Mouse (Mus musculus) MEL (cell line): ENCODE measurements at regions not wholly inside any gene's neighbourhood (a gene's known extent, or its start where the extent isn't known, plus 50 kb on each side); places are given as distances from the start of the nearest gene placed in this dataset.

Experiments used
- DNase-seq: peaks from one replicate; pipeline ENCODE4 v3.0.0; 2011; ENCODE audit warnings: low read depth, low spot score
- H3K27ac ChIP-seq: 2 replicates; pipeline ENCODE4 v1.5.1; 2012; ENCODE audit warnings: low read depth, mild to moderate bottlenecking, control low read depth, low read length, moderate library complexity; ENCODE audit not compliant: control insufficient read depth
- H3K27me3 ChIP-seq, 2 experiments: fragments of 150-350 bp in 1 of 2; sonication (generic) in 1 of 2; 2 replicates each; pipeline ENCODE4 v1.6.1; 2012; ENCODE audit warnings: low read length in 2 of 2, mild to moderate bottlenecking in 2 of 2, improper control_type of control experiment in 1 of 2, moderate library complexity in 1 of 2; ENCODE audit not compliant: insufficient read depth in 2 of 2, control insufficient read depth in 1 of 2
- H3K36me3 ChIP-seq, 2 experiments: 2 replicates each; pipeline ENCODE4 v1.6.1; 2012 to 2014; ENCODE audit warnings: low read length in 2 of 2, improper control_type of control experiment in 1 of 2, inconsistent platforms in 1 of 2, mild to moderate bottlenecking in 1 of 2; ENCODE audit not compliant: insufficient read depth in 2 of 2, control insufficient read depth in 1 of 2
- H3K4me1 ChIP-seq, 2 experiments: fragments of 150-350 bp in 1 of 2; sonication (generic) in 1 of 2; 2 replicates each; pipeline ENCODE4 v1.6.1; 2012; ENCODE audit warnings: low read length in 2 of 2, improper control_type of control experiment in 1 of 2, mild to moderate bottlenecking in 1 of 2; ENCODE audit not compliant: insufficient read depth in 2 of 2, control insufficient read depth in 1 of 2
- H3K4me3 ChIP-seq, 2 experiments: fragments of 150-350 bp in 1 of 2; sonication (generic) in 1 of 2; 2 replicates each; pipeline ENCODE4 v1.5.1; 2012; ENCODE audit warnings: low read depth in 2 of 2, low read length in 2 of 2, mild to moderate bottlenecking in 2 of 2, moderate library complexity in 2 of 2, control low read depth in 1 of 2, improper control_type of control experiment in 1 of 2; ENCODE audit not compliant: control insufficient read depth in 1 of 2, insufficient read depth in 1 of 2
- H3K79me2 ChIP-seq: 2 replicates; pipeline ENCODE4 v1.6.1; 2012; ENCODE audit warnings: mild to moderate bottlenecking, low read length, moderate library complexity; ENCODE audit not compliant: control insufficient read depth, poor library complexity, insufficient read depth
- H3K9ac ChIP-seq: 2 replicates; pipeline ENCODE4 v1.6.1; 2012; ENCODE audit warnings: low read depth, mild to moderate bottlenecking, control low read depth, low read length, moderate library complexity; ENCODE audit not compliant: control insufficient read depth, poor library complexity, severe bottlenecking
- H3K9me3 ChIP-seq: fragments of 150-350 bp; sonication (generic); replicated peaks from 2 replicates; pipeline ENCODE4 v1.6.1; 2012; ENCODE audit warnings: mild to moderate bottlenecking, low read length, improper control_type of control experiment, moderate library complexity; ENCODE audit not compliant: insufficient read depth
- E2F4 ChIP-seq: IDR thresholded peaks from 2 replicates; pipeline ENCODE4 v1.6.1; 2011; ENCODE audit warnings: low read depth, low read length, improper control_type of control experiment, borderline replicate concordance
- MYC ChIP-seq: IDR thresholded peaks from 2 replicates; pipeline ENCODE4 v1.6.1; 2011; ENCODE audit warnings: low read depth, mild to moderate bottlenecking, low read length, improper control_type of control experiment, moderate library complexity
- POLR2AphosphoS5 ChIP-seq: IDR thresholded peaks from 2 replicates; pipeline ENCODE4 v1.6.1; 2012; ENCODE audit warnings: low read depth, borderline replicate concordance, mild to moderate bottlenecking, inconsistent platforms, low read length, moderate library complexity, mixed read lengths
- RAD21 ChIP-seq: IDR thresholded peaks from 2 replicates; pipeline ENCODE4 v1.6.1; 2011; ENCODE audit warnings: mild to moderate bottlenecking, low read depth, low read length, improper control_type of control experiment
- RCOR1 ChIP-seq: IDR thresholded peaks from 2 replicates; pipeline ENCODE4 v1.6.1; 2012; ENCODE audit warnings: low read depth, mild to moderate bottlenecking, inconsistent platforms, low read length, improper control_type of control experiment
- SIN3A ChIP-seq: IDR thresholded peaks from 2 replicates; pipeline ENCODE4 v1.6.1; 2012; ENCODE audit warnings: low read length, improper control_type of control experiment, inconsistent platforms
- TBP ChIP-seq: IDR thresholded peaks from 2 replicates; pipeline ENCODE4 v1.8.0; 2011; ENCODE audit warnings: low read depth, low read length, improper control_type of control experiment
- TCF12 ChIP-seq: IDR thresholded peaks from 2 replicates; pipeline ENCODE4 v1.6.1; 2014; ENCODE audit warnings: low read depth, mild to moderate bottlenecking, inconsistent platforms, low read length, improper control_type of control experiment, moderate library complexity
- UBTF ChIP-seq: IDR thresholded peaks from 2 replicates; pipeline ENCODE4 v1.6.1; 2012; ENCODE audit warnings: low read depth, mild to moderate bottlenecking, inconsistent platforms, low read length, improper control_type of control experiment, moderate library complexity, borderline replicate concordance; ENCODE audit not compliant: insufficient read depth
- USF2 ChIP-seq, 2 experiments: IDR thresholded peaks; 2 replicates each; pipeline ENCODE4 v1.6.1; 2011 to 2012; ENCODE audit warnings: improper control_type of control experiment in 2 of 2, low read length in 2 of 2, borderline replicate concordance in 1 of 2, inconsistent platforms in 1 of 2, low read depth in 1 of 2, mild to moderate bottlenecking in 1 of 2; ENCODE audit not compliant: insufficient read depth in 1 of 2
- ZKSCAN1 ChIP-seq: IDR thresholded peaks from 2 replicates; pipeline ENCODE4 v1.6.1; 2012; ENCODE audit warnings: low read depth, mild to moderate bottlenecking, inconsistent platforms, low read length, improper control_type of control experiment, moderate library complexity

DNA sequence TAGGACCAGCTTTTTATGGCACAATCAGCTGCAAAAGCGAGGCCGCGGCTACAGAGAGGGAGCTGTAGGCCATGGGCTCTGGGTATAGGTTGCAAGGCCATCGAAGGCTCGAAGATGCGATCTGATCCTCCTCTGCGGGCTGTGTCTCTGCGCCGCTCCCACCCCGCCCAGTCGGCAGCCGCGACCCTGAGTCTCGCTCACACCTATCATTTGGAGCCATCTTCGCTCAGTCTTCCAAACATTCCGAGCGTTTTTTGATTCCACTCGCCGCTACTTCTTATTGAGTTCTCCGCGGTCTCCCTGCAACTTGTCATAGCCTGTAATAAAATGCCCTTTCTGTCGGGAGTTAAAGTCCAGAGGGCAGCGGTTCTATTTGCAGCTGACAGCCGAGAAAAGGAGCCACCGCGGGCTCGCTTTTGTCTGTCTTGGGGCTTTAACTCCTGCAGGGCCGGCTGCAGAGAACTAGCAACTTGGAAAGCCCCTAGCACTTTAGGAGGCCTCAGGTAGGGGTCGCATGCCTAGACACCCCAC lies 78.6 kb downstream of the Nr2f2 start:
- H3K9ac ChIP-seq: no peak overlapping the region
- no peaks in the 10 kb centered on the region for H3K79me2 ChIP-seq
- no peaks in the 10 kb centered on the region for H3K36me3 ChIP-seq
- H3K27ac ChIP-seq: no peak overlapping the region
- no peaks in the 10 kb centered on the region for H3K9me3 ChIP-seq
- TF ChIP-seq UBTF (no peak), RAD21 (no peak), USF2 (IDR thresholded peaks at IDR 0.05; ENCODE audit: borderline replicate concordance in 1 of 2, insufficient read depth in 1 of 2, low read depth in 1 of 2, low read length in 2 of 2) (no peak), MYC (no peak), TCF12 (no peak), TBP (no peak)
- no peaks in the 10 kb centered on the region for H3K4me1 ChIP-seq
- no peaks in the 10 kb centered on the region for H3K27me3 ChIP-seq
- DNase-seq: no peak
- H3K4me3 ChIP-seq: no peak overlapping the region

DNA sequence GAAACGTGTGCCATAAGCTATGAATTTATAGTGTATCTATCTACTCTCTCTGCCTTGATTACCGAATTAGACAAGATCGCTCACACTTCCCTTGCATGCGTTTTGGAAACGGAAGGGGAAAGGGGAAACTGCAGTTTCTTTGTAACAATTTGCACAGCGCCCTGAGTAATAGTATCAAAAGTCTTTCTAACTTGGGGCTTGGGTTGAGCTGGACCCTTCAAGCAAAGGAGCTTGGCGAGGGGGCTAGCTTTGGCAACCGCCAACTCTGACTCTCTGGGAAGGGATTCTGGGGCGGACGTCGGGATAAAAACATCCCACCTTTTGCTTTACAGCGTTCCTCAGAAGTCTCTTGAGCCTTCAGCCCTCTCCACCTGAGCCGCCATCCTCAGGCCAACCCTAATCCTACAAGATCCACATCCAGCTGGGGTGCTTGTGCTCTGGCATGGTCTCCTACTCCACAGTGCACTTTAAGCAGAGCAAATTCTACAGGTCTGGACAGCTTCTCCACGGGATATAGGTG lies 79.6 kb downstream of the Nr2f2 start:
- Histone ChIP-seq H3K27me3 (no peaks in the 10 kb centered on the region), H3K36me3 (no peaks in the 10 kb centered on the region), H3K79me2 (no peaks in the 10 kb centered on the region), H3K27ac (no peak overlapping the region), H3K9me3 (no peaks in the 10 kb centered on the region), H3K9ac (no peak overlapping the region), H3K4me3 (no peak overlapping the region), H3K4me1 (no peaks in the 10 kb centered on the region)
- no peak for TF ChIP-seq E2F4
- no peak for DNase-seq

DNA sequence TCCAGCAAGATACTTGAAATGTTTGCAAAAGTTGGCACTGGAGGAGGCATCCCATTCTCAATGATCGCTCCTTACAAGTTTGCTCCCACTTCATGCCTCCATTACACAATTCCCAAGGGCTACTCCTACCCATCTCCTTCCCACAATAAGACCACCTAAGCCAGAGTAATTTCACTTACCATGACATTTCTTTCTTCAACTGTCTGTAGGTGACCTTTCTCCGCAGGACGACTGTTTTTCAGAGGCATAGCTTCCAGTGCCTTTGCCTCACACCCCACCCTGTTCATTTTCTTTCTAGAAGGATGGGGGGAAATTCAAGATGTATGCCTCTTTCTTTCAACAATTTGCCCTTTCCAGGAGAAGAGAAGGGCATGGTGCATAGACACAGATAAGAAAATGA lies 81.2 kb downstream of the Nr2f2 start:
- Histone ChIP-seq H3K9me3 (no peaks in the 10 kb centered on the region), H3K79me2 (no peaks in the 10 kb centered on the region), H3K4me3 (no peak overlapping the region), H3K9ac (no peak overlapping the region), H3K27ac (no peak overlapping the region), H3K4me1 (no peaks in the 10 kb centered on the region), H3K36me3 (no peaks in the 10 kb centered on the region), H3K27me3 (no peaks in the 10 kb centered on the region)
- TF ChIP-seq RCOR1 (no peak), ZKSCAN1 (no peak), UBTF (no peak), SIN3A (no peak), POLR2AphosphoS5 (no peak)
- no peak for DNase-seq
